Mouse (Mus musculus): ENCODE results near the gene Frmpd4.

Gene Frmpd4

GRCm38 (mm10) chrX:167522528-167522927 is 1054.5 kb downstream of the Frmpd4 start:
- no peak for DNase-seq

GRCm38 (mm10) chrX:167518440-167518839 is 1058.6 kb downstream of the Frmpd4 start:
- DNase-seq: no peak

- peak; percentile 65 to 74 for DNase-seq
These were observed 1079.3 kb downstream of the Frmpd4 start for GRCm38 (mm10) chrX:167497780-167498179.

GRCm38 (mm10) chrX:167492265-167492664 is 1084.8 kb downstream of the Frmpd4 start:
- DNase-seq: no peak

- no peak for DNase-seq
These were observed 1085.3 kb downstream of the Frmpd4 start for GRCm38 (mm10) chrX:167491589-167492207.

- no peak for DNase-seq
These were observed 1093.4 kb downstream of the Frmpd4 start for GRCm38 (mm10) chrX:167483409-167484177.

GRCm38 (mm10) chrX:167477636-167478035 is 1099.4 kb downstream of the Frmpd4 start:
- DNase-seq: peak; percentile 4 to 6

GRCm38 (mm10) chrX:167434883-167435282 is 1142.1 kb downstream of the Frmpd4 start:
- DNase-seq: no peak

GRCm38 (mm10) chrX:167433950-167434349 is 1143.1 kb downstream of the Frmpd4 start:
- DNase-seq: no peak
